Mouse (Mus musculus): ENCODE results near the gene Pias3.
A peak's percentile ranks its signal among the peaks of the same experiment; 100 is the strongest.
"Not testable (repeated sequence)": the region's sequence is repeated elsewhere in the genome, so short reads cannot be mapped to it uniquely, and the experiment has no call there.

Pias3 gene

DNA sequence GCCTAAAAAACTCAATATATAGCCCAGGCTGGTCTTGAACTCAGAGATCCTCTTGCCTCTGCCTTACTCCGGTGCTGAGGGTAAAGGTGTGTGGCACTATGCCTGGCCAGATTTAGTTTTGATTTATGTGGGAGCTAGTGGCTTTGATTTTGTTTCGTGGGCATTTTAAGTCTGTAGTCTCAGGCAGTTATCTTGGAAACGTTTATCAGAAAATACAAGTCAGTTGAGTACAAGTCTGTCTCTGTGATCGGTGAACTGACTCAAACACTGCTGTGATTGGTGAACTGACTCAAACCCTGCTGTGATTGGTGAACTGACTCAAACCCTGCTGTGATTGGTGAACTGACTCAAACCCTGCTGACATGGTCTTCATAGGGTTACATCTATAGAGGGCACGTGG is 34.6 kb downstream of the Pias3 start:
- DNase-seq, result no peak

DNA sequence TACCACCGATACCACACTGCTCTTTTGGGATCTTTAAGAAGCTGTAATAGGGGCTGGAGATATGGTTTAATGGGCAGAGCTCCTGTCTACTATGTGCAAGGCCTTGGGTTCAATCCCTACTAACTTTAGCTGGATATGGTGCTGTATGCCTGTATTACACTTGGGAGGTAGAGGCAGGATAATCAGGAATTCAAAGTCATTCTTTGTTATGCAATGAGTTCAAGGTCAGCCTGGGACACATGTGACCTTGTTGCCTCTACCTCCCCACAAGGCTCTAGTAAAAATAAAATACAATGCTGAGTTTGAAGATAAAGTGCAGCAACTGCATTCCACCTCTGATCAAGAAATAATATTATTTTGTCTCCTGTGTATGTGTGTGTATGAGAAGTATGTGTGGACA is 37.8 kb downstream of the Pias3 start:
- no peak for DNase-seq

DNA sequence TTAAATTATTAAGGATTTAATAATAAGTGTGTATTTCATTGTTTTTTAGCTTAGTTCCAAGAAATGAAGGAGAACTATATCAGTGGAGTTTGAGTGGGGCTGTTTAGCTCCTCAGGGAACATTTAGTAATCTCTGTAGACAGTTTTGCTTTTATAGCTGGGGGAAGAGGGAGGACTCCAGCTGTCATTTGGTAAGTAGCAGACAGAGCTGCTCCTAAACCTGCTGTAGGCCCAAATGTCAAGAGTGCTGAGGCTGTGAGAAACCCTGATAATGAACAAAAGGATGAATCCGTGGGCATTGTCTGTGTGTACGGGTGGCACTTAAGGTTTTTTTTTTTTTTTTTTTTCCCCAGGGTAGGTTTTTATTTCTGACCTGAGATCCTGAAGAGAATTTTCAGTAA is 39.0 kb downstream of the Pias3 start:
- no peak for DNase-seq

DNA sequence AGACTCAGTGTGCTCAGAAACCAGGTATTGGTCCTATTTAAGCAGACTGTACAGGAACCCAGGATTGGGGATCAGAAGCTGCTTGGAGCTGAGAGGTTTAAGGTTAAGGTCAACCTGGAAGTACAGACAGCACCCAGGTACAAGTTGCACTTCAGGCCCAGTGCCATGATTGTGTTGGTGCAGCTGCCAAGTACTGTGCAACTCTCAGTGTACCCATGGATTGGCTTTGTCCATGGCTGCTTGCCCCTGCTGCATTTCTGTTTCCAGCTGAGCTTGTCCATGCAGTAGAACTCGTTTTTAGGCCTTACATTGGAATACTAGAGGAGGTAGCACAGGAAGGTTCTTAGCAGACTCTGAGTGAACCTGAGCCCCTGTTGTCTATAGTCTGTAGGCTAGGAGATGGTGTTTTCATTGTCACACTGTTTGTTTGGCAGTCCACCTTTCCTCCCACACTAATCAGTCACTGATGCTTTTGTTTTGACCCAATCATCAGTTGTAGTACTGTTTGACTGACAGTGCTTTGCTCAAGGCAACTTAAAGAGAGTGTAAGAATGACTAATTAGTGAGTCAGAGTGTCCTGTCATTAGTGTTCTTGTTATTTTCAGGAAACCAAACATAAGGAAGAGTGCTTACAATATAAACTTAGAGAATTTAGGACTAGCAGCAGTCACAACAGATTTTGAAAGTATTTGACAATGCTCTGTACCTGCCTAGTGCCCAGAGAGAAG is 41.0 kb downstream of the Pias3 start:
- no peak for DNase-seq

DNA sequence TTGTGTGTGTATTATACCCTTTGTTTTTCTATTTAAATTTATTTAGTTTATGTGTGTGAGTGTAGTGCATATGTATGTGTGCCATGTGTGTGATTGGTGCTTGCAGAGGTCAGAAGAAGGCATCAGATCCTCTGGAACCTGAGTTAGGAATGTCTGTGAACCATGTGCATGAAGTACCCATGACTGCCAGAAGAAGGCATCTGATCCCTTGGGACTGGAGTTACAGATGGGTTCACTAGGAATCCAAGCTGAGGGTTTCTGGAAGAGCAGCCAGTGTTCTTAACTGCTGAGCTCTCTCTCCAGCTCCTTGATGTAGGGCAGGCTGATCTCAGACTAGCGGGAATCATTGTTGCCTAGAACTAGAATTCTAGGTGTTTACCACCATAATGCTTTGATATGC is 41.8 kb downstream of the Pias3 start:
- peak; percentile 12 for DNase-seq

DNA sequence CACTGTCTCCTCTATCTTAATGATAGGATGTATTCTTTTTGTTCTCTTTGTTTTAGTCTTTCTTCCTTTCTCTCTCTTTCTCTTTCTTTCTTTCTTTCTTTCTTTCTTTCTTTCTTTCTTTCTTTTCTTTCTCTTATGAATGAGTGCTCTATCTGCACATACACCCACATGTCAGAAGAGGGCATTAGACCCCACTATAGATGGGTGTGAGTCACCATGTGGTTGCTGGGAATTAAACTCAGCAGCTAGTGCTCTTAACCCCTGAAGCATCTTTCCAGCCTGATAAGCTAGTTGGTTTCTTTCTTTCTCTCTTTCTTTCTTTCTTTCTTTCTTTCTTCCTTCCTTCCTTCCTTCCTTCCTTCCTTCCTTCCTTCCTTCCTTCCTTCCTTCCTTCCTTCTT is 44.1 kb downstream of the Pias3 start:
- DNase-seq, result not testable (repeated sequence)

DNA sequence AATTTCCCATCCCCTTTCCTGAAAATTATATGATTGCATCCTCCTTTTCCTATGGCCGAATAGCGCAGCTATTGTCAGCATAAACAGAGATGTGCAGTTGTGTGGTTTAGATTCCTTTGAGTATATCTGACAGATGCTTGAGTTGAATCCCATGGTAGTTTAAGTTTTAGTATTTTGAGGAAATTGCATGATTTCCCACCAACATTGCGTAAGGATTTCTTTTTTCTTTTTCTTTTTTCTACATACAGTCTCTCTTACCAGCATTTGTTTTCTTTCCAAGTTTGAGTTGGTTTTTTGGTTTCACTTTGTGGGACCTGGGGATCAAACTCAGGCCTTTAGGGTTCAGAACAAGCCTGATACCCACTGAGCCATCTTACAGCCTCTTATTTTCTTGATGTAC is 48.2 kb downstream of the Pias3 start:
- no peak for DNase-seq

DNA sequence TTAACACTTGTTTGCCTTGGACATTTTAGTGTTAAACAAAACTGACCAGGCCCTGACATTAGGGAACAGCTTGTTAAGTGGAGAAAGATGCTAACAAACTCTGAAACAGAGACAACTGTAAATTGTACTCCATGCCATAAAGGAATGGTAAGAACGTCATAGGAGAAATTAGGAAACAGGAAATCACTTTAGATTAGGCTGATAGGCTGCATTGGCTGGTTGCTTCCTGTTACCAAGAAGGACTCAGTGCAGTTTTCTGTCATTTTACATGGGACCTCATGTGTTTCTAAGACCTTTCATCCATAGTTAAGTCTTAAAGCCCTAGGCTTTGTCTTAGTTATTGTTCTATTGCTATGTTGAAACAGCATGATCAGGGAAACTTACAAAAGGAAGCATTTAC is 50.6 kb downstream of the Pias3 start:
- no peak for DNase-seq

All from embryo, embryonic 11 days (tissue).